Mouse (Mus musculus) ES-E14 (cell line): ENCODE data around the gene Pnkd. TPM values are rescaled to one million over a fixed set of nuclear protein-coding genes. Genes with fewer than 3 reads are reported as not detected.

Experiments
- DNase-seq: peaks from one replicate; pipeline ENCODE4 v3.0.0-alpha.2; 2013; ENCODE audit warnings: low read depth, low spot score
- H3K27ac ChIP-seq: 2 replicates; pipeline ENCODE4 v1.5.1; 2012; ENCODE audit warnings: low read depth, mild to moderate bottlenecking, low read length, moderate library complexity, mixed read lengths; ENCODE audit not compliant: poor library complexity, insufficient read depth, severe bottlenecking
- H3K36me3 ChIP-seq: 2 replicates; pipeline ENCODE4 v1.6.1; 2012; ENCODE audit warnings: mild to moderate bottlenecking, low read length, moderate library complexity, mixed read lengths; ENCODE audit not compliant: control insufficient read depth, poor library complexity, insufficient read depth, severe bottlenecking
- H3K4me1 ChIP-seq, 2 experiments: fragments of 150-350 bp in 1 of 2; sonication (generic) in 1 of 2; 2 replicates each; pipeline ENCODE4 v1.6.1; 2012; ENCODE audit warnings: low read length in 2 of 2, mild to moderate bottlenecking in 1 of 2, mixed read lengths in 1 of 2; ENCODE audit not compliant: control insufficient read depth in 2 of 2, insufficient read depth in 2 of 2, poor library complexity in 1 of 2
- H3K4me3 ChIP-seq, 2 experiments: fragments of 150-350 bp in 1 of 2; sonication (generic) in 1 of 2; 2 replicates each; pipeline ENCODE4 v1.5.1; 2012; ENCODE audit warnings: low read length in 2 of 2, low read depth in 1 of 2, mild to moderate bottlenecking in 1 of 2, mixed read lengths in 1 of 2; ENCODE audit not compliant: insufficient read depth in 1 of 2, poor library complexity in 1 of 2, severe bottlenecking in 1 of 2
- H3K9ac ChIP-seq: 2 replicates; pipeline ENCODE4 v1.6.1; 2012; ENCODE audit warnings: low read depth, mild to moderate bottlenecking, low read length, mixed read lengths; ENCODE audit not compliant: poor library complexity, insufficient read depth, severe bottlenecking
- H3K9me3 ChIP-seq: fragments of 150-350 bp; sonication (generic); 2 replicates; pipeline ENCODE4 v1.6.1; 2012; ENCODE audit warnings: low read depth, mild to moderate bottlenecking, low read length; ENCODE audit not compliant: control insufficient read depth, insufficient read depth
- CHD2 ChIP-seq: IDR thresholded peaks from 2 replicates; pipeline ENCODE4 v1.6.1; 2014; ENCODE audit warnings: mild to moderate bottlenecking, low read depth, low read length, inconsistent platforms
- HCFC1 ChIP-seq: IDR thresholded peaks from 2 replicates; pipeline ENCODE4 v1.6.1; 2012; ENCODE audit warnings: low read length, inconsistent platforms, borderline replicate concordance; ENCODE audit not compliant: insufficient read depth
- MAFK ChIP-seq: IDR thresholded peaks from 2 replicates; pipeline ENCODE4 v1.6.1; 2014; ENCODE audit warnings: mild to moderate bottlenecking, low read depth, low read length, inconsistent platforms; ENCODE audit not compliant: insufficient read depth
- ZC3H11A ChIP-seq: IDR thresholded peaks from 2 replicates; pipeline ENCODE4 v1.6.1; 2012; ENCODE audit warnings: low read depth, mild to moderate bottlenecking, inconsistent platforms, low read length, borderline replicate concordance
- ZNF384 ChIP-seq: IDR thresholded peaks from 2 replicates; pipeline ENCODE4 v1.6.1; 2012; ENCODE audit warnings: low read depth, low read length, inconsistent platforms
- in situ Hi-C, 2 experiments: fragments of 600-800 bp; cut with MboI; formaldehyde crosslinking; loops; one replicate each; pipeline ENCODE4 v1.15.1; 2025; ENCODE audit warnings: low sequenced_read_pairs in 2 of 2, inconsistent platforms in 1 of 2; ENCODE audit not compliant: unreplicated experiment in 2 of 2
- total RNA-seq: library from RNA; depleted of rRNA; stranded (reverse); fragments of 300-350 nt; gene quantifications from 2 replicates; pipeline ENCODE4 v1.2.3, GENCODE M21; 2012

Gene Pnkd
- total RNA-seq, 1 experiment, result 63.9 TPM

- in situ Hi-C loops, result no loop called here
- Histone ChIP-seq H3K27ac (no peak overlapping the region), H3K36me3 (peaks cover 45% of the 10 kb centered on the region), H3K4me1 (peaks cover 2 to 9% of the 10 kb centered on the region in 2 experiments; a peak in 3 of 4 replicates), H3K4me3 (no peak overlapping the region), H3K9ac (no peak overlapping the region), H3K9me3 (no peaks in the 10 kb centered on the region)
- TF ChIP-seq ZC3H11A (no peak), MAFK (no peak), CHD2 (no peak), HCFC1 (no peak), ZNF384 (no peak)
- DNase-seq, result no peak
These were observed 8.7 kb downstream of the Pnkd start for GRCm38 (mm10) chr1:74293306-74293960.

GRCm38 (mm10) chr1:74294090-74294643, 9.4 kb downstream of the Pnkd start:
- no peak for DNase-seq
- Histone ChIP-seq H3K9ac (no peak overlapping the region), H3K27ac (no peak overlapping the region), H3K36me3 (peaks cover 38% of the 10 kb centered on the region), H3K4me1 (peaks cover 2 to 10% of the 10 kb centered on the region in 2 experiments; a peak in 3 of 4 replicates), H3K9me3 (no peaks in the 10 kb centered on the region), H3K4me3 (no peak overlapping the region)
- TF ChIP-seq HCFC1 (no peak), CHD2 (no peak), ZC3H11A (no peak), ZNF384 (no peak), MAFK (no peak)
- in situ Hi-C loops, result no loop called here

GRCm38 (mm10) chr1:74294733-74295455, 10.2 kb downstream of the Pnkd start:
- Histone ChIP-seq H3K9ac (no peak overlapping the region), H3K36me3 (peaks cover 32% of the 10 kb centered on the region), H3K4me1 (peaks cover 5 to 10% of the 10 kb centered on the region in 2 experiments; a peak in 3 of 4 replicates), H3K27ac (no peak overlapping the region), H3K9me3 (no peaks in the 10 kb centered on the region), H3K4me3 (no peak overlapping the region)
- in situ Hi-C loops, result no loop called here
- TF ChIP-seq HCFC1 (no peak), ZC3H11A (no peak), MAFK (no peak), CHD2 (no peak), ZNF384 (no peak)
- no peak for DNase-seq

DNA sequence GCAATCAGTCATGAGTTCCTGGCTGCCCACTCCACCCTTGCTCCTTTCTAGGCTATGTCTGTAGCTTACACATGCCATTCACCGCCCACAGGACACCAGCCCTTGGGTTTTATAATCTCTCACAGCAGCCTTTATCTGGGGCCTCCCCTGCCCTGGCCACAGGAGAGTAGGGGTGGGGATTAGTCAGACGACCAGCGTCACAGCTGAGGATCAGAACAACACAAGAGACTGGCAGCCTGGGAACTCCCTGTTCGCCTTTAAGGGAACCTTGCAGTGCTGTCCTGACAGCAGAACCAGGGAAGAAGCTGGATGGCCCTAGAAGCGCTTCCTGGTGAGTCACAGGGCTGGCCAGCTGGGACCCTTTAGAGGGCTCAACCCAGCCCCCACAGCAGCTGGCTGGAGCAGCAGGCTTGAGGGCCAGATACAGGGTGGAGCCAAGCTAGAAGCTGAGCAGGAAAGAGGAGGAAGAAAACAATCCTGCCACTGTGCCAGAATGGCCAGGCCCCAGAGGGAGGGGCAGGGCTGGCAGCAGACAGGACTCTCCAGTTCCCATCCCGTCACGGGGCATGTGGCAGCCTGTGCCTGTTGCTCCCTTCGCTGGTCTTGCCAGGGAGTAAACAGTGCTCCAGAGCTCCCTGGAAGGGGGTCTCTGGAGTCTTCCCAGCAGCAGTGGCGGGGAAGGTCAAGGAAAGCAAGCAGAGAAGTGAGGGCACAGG, 10.9 kb downstream of the Pnkd start:
- Histone ChIP-seq H3K4me1 (peaks cover 5 to 10% of the 10 kb centered on the region in 2 experiments; a peak in 3 of 4 replicates), H3K4me3 (no peak overlapping the region), H3K27ac (no peak overlapping the region), H3K36me3 (peaks cover 24% of the 10 kb centered on the region), H3K9ac (no peak overlapping the region), H3K9me3 (no peaks in the 10 kb centered on the region)
- TF ChIP-seq HCFC1, result no peak
- TF ChIP-seq CHD2, result no peak
- no peak for TF ChIP-seq ZNF384
- no peak for TF ChIP-seq ZC3H11A
- no peak for TF ChIP-seq MAFK
- in situ Hi-C loops, result no loop called here
- DNase-seq, result no peak
